23 mouse cellular contexts compared by ENCODE assay signal in genomic region chr1:149753269-149754060, GRCm38 (mm10).
DNase-seq lines count a peak whose midpoint lies in the region; ATAC-seq and TF ChIP-seq lines count a peak whose summit lies in the region.
"Had no signal": no experiment of that assay in that cellular context is flagged by ENCODE, and none has a peak within 500 bp of the region (broad histone marks: within the 10 kb centered on the region; RNA-seq: fewer than 3 reads in every experiment).

No protein-coding gene starts in this region.

- H3K9me3 ChIP-seq in embryonic facial prominence, embryonic 11.5 days (replicated peaks; ENCODE audit: control insufficient read depth, low read length), result no peaks in the 10 kb centered on the region
- H3K9me3 ChIP-seq in embryonic facial prominence, embryonic 10.5 days, result no peaks in the 10 kb centered on the region
- H3K9me3 ChIP-seq: heart, embryonic 10.5 days; liver, embryonic 15.5 days; lung, embryonic 15.5 days; neural tube, embryonic 15.5 days had no signal

- intact Hi-C loops in left cerebral cortex, postnatal 4 days (cut with DNase I), result loop anchor here (10.0 kb wide), 1 partner anchor 209 kb away; no protein-coding TSS in a partner anchor
- intact Hi-C loops in left cerebral cortex, adult 2 months (cut with DNase I), result no loop called here

- H3K4me1 ChIP-seq in embryonic facial prominence, embryonic 11.5 days (ENCODE audit: control insufficient read depth, insufficient read depth, low read length), result no peaks in the 10 kb centered on the region
- H3K4me1 ChIP-seq in embryonic facial prominence, embryonic 10.5 days, result no peaks in the 10 kb centered on the region
- H3K4me1 ChIP-seq: heart, embryonic 10.5 days; liver, embryonic 15.5 days; lung, embryonic 15.5 days; neural tube, embryonic 15.5 days had no signal

- 48% methylated on average over 7 of the region's 7 CpGs for WGBS in embryonic facial prominence, embryonic 11.5 days
- 74% methylated on average over 7 of the region's 7 CpGs for WGBS in embryonic facial prominence, embryonic 10.5 days

- H3K27ac ChIP-seq in embryonic facial prominence, embryonic 11.5 days (replicated peaks; ENCODE audit: low read depth, low read length), result no peak overlapping the region
- H3K27ac ChIP-seq in embryonic facial prominence, embryonic 10.5 days (replicated peaks), result no peak overlapping the region
- no peak overlapping the region for H3K27ac ChIP-seq in left cerebral cortex, adult 2 months
- H3K27ac ChIP-seq: heart, embryonic 10.5 days; layer of hippocampus, adult 2 months; liver, embryonic 15.5 days; lung, embryonic 15.5 days; neural tube, embryonic 15.5 days had no signal

- H3K4me2 ChIP-seq in embryonic facial prominence, embryonic 11.5 days (ENCODE audit: low read depth, low read length), result no peak overlapping the region
- H3K4me2 ChIP-seq: liver, embryonic 15.5 days; lung, embryonic 15.5 days; neural tube, embryonic 15.5 days had no signal

- H3K27me3 ChIP-seq in embryonic facial prominence, embryonic 11.5 days (ENCODE audit: control insufficient read depth, insufficient read depth, low read length), result no peaks in the 10 kb centered on the region
- H3K27me3 ChIP-seq in embryonic facial prominence, embryonic 10.5 days (replicated peaks; ENCODE audit: low read depth, poor library complexity, severe bottlenecking), result no peaks in the 10 kb centered on the region
- H3K27me3 ChIP-seq: liver, embryonic 15.5 days; lung, embryonic 15.5 days; neural tube, embryonic 15.5 days had no signal

- DNase-seq in embryonic facial prominence, embryonic 11.5 days (ENCODE audit: low spot score), result peak; percentile 61
- DNase-seq in embryonic facial prominence, embryonic 10.5 days (ENCODE audit: low spot score), result no peak
- peak; percentile 30 for DNase-seq in left cerebral cortex, postnatal 4 days
- no peak for DNase-seq in left cerebral cortex, adult 2 months (ENCODE audit: extremely low spot score in 1 of 2, low spot score in 2 of 2)
- DNase-seq in brain, embryonic 14.5 days (ENCODE audit: low read depth), result peak; percentile 52
- DNase-seq in layer of hippocampus, adult 9-10 months (ENCODE audit: low spot score), result no peak
- DNase-seq in natural killer cell, adult 2 months (ENCODE audit: low spot score in 2 of 2), result no peak
- DNase-seq: adrenal gland, postnatal 14 days; heart, postnatal 4 days; kidney, postnatal 25 days; layer of hippocampus, postnatal 36 days; liver; lung, postnatal 36 days; right cerebral cortex, adult 18-20 months; right cerebral cortex, postnatal 4 days; thymus, postnatal 25 days had no signal

- no peak for TF ChIP-seq CTCF in left cerebral cortex, adult 2 months (IDR thresholded peaks at IDR 0.05)
- no peak for TF ChIP-seq CTCF in brain, embryonic 14.5 days (IDR thresholded peaks at IDR 0.05; ENCODE audit: borderline replicate concordance, extremely low read depth, insufficient read depth, insufficient read length)

- no peak for TF ChIP-seq POLR2A in brain, embryonic 14.5 days (IDR thresholded peaks at IDR 0.05; ENCODE audit: borderline replicate concordance, extremely low read depth, insufficient read depth, insufficient read length, poor library complexity, severe bottlenecking)

- H3K36me3 ChIP-seq in embryonic facial prominence, embryonic 11.5 days (replicated peaks; ENCODE audit: control insufficient read depth, insufficient read depth, low read depth, low read length), result no peaks in the 10 kb centered on the region
- H3K36me3 ChIP-seq in embryonic facial prominence, embryonic 10.5 days (replicated peaks), result no peaks in the 10 kb centered on the region
- H3K36me3 ChIP-seq: heart, embryonic 10.5 days; liver, embryonic 15.5 days; lung, embryonic 15.5 days; neural tube, embryonic 15.5 days had no signal

- no peak overlapping the region for H3K9ac ChIP-seq in embryonic facial prominence, embryonic 11.5 days (replicated peaks; ENCODE audit: low read length)
- H3K9ac ChIP-seq: liver, embryonic 15.5 days; lung, embryonic 15.5 days; neural tube, embryonic 15.5 days had no signal

- peak; percentile 65; the same call in 1 of the 2 replicates for ATAC-seq in embryonic facial prominence, embryonic 11.5 days (replicated peaks; ENCODE audit: insufficient number of reproducible peaks, low FRiP score, low TSS enrichment, low read depth)
- ATAC-seq: intestine, postnatal 0 days; midbrain, embryonic 16.5 days had no signal

- no peak overlapping the region for H3K4me3 ChIP-seq in embryonic facial prominence, embryonic 11.5 days (ENCODE audit: low read depth, low read length)
- H3K4me3 ChIP-seq in embryonic facial prominence, embryonic 10.5 days, result no peak overlapping the region
- H3K4me3 ChIP-seq in left cerebral cortex, adult 2 months, result no peak overlapping the region
- H3K4me3 ChIP-seq: heart, embryonic 10.5 days; layer of hippocampus, adult 2 months; liver, embryonic 15.5 days; lung, embryonic 15.5 days; neural tube, embryonic 15.5 days had no signal

Comparison
In these comparisons a context has a peak if more than half of its experiments do, and no peak if none do; other contexts are left out.
1. DNase-seq: peak in embryonic facial prominence, embryonic 11.5 days (single experiment), left cerebral cortex, postnatal 4 days (single experiment) and brain, embryonic 14.5 days (single experiment); none in embryonic facial prominence, embryonic 10.5 days (single experiment), left cerebral cortex, adult 2 months (0 of 2), layer of hippocampus, adult 9-10 months (single experiment) and natural killer cell, adult 2 months (0 of 2).